Mouse (Mus musculus): Measurements from ENCODE around the gene Rps6.
A peak's percentile ranks its signal among the peaks of the same experiment; 100 is the strongest.

The Rps6 gene

DNA sequence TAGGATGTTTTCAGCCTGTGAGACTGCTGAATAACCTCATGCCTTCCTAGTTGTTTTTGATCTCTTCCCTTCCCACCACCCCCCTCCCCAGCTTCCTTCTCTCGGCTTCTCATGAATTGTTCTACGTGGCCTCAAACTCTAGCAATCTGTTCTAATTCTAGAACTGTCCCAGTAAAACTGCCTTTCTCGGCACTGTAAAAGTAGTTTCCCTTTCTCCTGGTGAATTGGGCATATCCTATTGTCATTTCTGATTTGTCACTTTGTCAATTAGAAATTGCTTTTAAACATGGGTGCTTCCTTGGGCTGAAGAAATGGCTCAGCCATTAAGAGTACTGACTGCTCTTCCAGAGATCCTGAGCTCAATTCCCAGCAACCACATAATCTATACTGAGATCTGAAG, 5.2 kb downstream of the Rps6 start:
- DNase-seq (ENCODE audit: low read depth, low spot score): no peak

DNA sequence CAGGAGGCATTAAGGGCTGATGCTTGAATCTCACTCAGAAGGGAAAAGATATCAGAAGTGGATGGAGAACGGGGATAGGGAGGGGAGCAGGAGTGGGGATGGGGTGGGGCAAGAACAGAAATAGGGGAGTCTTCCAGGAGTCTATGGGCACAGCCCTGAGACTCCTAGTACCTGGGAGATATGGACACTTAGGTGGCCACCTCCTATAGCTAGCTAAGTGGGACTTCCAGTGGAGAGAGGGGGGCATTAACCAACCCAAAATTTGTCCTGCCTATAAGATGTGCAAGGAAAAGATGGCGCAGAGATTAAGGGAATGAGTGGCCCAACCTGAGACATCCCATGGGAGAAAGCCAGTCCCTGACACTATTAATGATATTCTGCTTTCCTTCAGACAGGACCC, 5.9 kb downstream of the Rps6 start:
- DNase-seq (ENCODE audit: low read depth, low spot score): no peak

GRCm38 (mm10) chr4:86847246-86847645, 10.0 kb downstream of the Rps6 start:
- no peak for DNase-seq (ENCODE audit: low read depth, low spot score)

- DNase-seq (ENCODE audit: low read depth, low spot score): no peak
These were observed 11.8 kb downstream of the Rps6 start for GRCm38 (mm10) chr4:86845384-86845783.

GRCm38 (mm10) chr4:86841141-86841540, 16.1 kb downstream of the Rps6 start:
- peak; percentile 57 for DNase-seq (ENCODE audit: low read depth, low spot score)

GRCm38 (mm10) chr4:86831896-86832295, 25.3 kb downstream of the Rps6 start:
- no peak for DNase-seq (ENCODE audit: low read depth, low spot score)

GRCm38 (mm10) chr4:86825143-86825542, 32.1 kb downstream of the Rps6 start:
- no peak for DNase-seq (ENCODE audit: low read depth, low spot score)

DNA sequence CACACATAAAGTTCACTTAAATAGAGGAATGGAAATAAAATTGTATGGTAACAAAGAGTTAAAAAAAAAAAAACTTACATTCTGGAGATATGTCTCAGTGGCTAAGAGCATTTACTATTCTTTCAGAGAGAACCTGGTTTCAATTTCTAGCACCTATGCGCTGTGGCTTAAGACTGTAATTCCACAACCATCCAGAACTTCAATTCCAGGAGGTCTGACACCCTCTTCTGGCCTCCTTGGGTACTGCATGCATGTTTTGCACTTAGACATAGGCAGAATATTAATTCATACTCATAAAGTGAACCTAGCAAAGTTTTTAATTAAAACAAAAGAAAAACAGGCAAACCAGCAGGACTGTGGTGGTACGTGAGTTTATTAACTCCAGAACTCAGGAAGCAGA, 34.0 kb downstream of the Rps6 start:
- peak; percentile 75 for DNase-seq (ENCODE audit: low read depth, low spot score)

- no peak for DNase-seq (ENCODE audit: low read depth, low spot score)
These were observed 42.4 kb downstream of the Rps6 start for GRCm38 (mm10) chr4:86814850-86815249.

GRCm38 (mm10) chr4:86810604-86811003, 46.6 kb downstream of the Rps6 start:
- peak; percentile 54 for DNase-seq (ENCODE audit: low read depth, low spot score)

Data from ZHBTc4 (cell line).